ENCODE assay signal across 21 mouse cellular contexts in genomic region chr8:94633564-94634194, GRCm38 (mm10). TPM values are rescaled to one million over a fixed set of nuclear protein-coding genes. Genes with fewer than 3 reads are reported as not detected.
DNase-seq lines count a peak whose midpoint lies in the region; ATAC-seq and TF ChIP-seq lines count a peak whose summit lies in the region.
"Had no signal": no experiment of that assay in that cellular context is flagged by ENCODE, and none has a peak within 500 bp of the region (broad histone marks: within the 10 kb centered on the region; RNA-seq: fewer than 3 reads in every experiment).

No protein-coding gene starts in this region.

- peak overlapping the region; percentile 41 for H3K4me2 ChIP-seq in liver, embryonic 12.5 days
- H3K4me2 ChIP-seq: embryonic facial prominence, embryonic 12.5 days; midbrain, embryonic 13.5 days had no signal

- peaks cover 2% of the 10 kb centered on the region for H3K4me1 ChIP-seq in thymus, adult 2 months (replicated peaks; ENCODE audit: control insufficient read depth, insufficient read depth, low read length)
- H3K4me1 ChIP-seq in liver, embryonic 12.5 days = peaks cover 22% of the 10 kb centered on the region
- H3K4me1 ChIP-seq: embryonic facial prominence, embryonic 12.5 days; midbrain, embryonic 13.5 days had no signal

- 36% methylated on average over 2 of the region's 2 CpGs for WGBS in thymus, adult 2 months
- WGBS in liver, embryonic 12.5 days (ENCODE audit: insufficient replicate concordance) = 28% methylated on average over 2 of the region's 2 CpGs

- intact Hi-C loops in left cerebral cortex, postnatal 36 days (cut with DNase I) = no loop called here

- H3K36me3 ChIP-seq in thymus, adult 2 months (ENCODE audit: control insufficient read depth, insufficient read depth, low read length) = peaks cover 35% of the 10 kb centered on the region
- peaks cover 78% of the 10 kb centered on the region for H3K36me3 ChIP-seq in liver, embryonic 12.5 days

- H3K9me3 ChIP-seq in liver, embryonic 12.5 days (replicated peaks) = no peaks in the 10 kb centered on the region
- H3K9me3 ChIP-seq: embryonic facial prominence, embryonic 12.5 days; midbrain, embryonic 13.5 days had no signal

- ATAC-seq in activated CD4-positive, CD25-positive, alpha-beta regulatory T cell, adult 4 months = peak; percentile 50
- ATAC-seq in liver, embryonic 12.5 days = peak; percentile 59; the same call in 1 of the 2 replicates
- ATAC-seq in cerebellum, adult (ENCODE audit: insufficient number of reproducible peaks, low FRiP score, low TSS enrichment) = no peak
- ATAC-seq: forebrain, postnatal 0 days; hindbrain, embryonic 16.5 days; midbrain, embryonic 13.5 days had no signal

- no peak for DNase-seq in thymus, adult 2 months
- no peak for DNase-seq in thymus, postnatal 36 days
- DNase-seq in naive thymus-derived CD4-positive, alpha-beta T cell, adult 2 months (ENCODE audit: low read depth) = peak; percentile 60
- DNase-seq in layer of hippocampus, adult 9-11 months = no peak
- DNase-seq in left cerebral cortex, postnatal 36 days (ENCODE audit: low spot score in 2 of 2) = no peak
- DNase-seq: adrenal gland, adult 8-10 months; cerebellum, adult 2 months; forebrain, postnatal 0 days; heart, adult 11 months; heart, postnatal 4 days; kidney, adult 2 months; layer of hippocampus, postnatal 36 days; left cerebral cortex, postnatal 4 days; lung, adult 18-20 months; right cerebral cortex, adult 18-20 months had no signal

- no peaks in the 10 kb centered on the region for H3K27me3 ChIP-seq in thymus, adult 2 months (ENCODE audit: control insufficient read depth, insufficient read depth, low read length)
- no peaks in the 10 kb centered on the region for H3K27me3 ChIP-seq in liver, embryonic 12.5 days (replicated peaks)
- H3K27me3 ChIP-seq: embryonic facial prominence, embryonic 12.5 days; midbrain, embryonic 13.5 days had no signal

- peak overlapping the region; percentile 22; the same call in 1 of the 2 replicates for H3K9ac ChIP-seq in liver, embryonic 12.5 days
- H3K9ac ChIP-seq: embryonic facial prominence, embryonic 12.5 days; forebrain, postnatal 0 days; midbrain, embryonic 13.5 days had no signal

- no peak for TF ChIP-seq POLR2A in thymus, adult 2 months (IDR thresholded peaks at IDR 0.05; ENCODE audit: control insufficient read depth, extremely low read depth, insufficient read depth, low read length, poor library complexity)

- peak overlapping the region; percentile 43; the same call in 1 of the 2 replicates for H3K27ac ChIP-seq in thymus, adult 2 months (ENCODE audit: control insufficient read depth, insufficient read depth, low read length)
- peak overlapping the region; percentile 74 for H3K27ac ChIP-seq in liver, embryonic 12.5 days
- H3K27ac ChIP-seq: embryonic facial prominence, embryonic 12.5 days; midbrain, embryonic 13.5 days had no signal

- TF ChIP-seq CTCF in thymus, adult 2 months (IDR thresholded peaks at IDR 0.05; ENCODE audit: borderline replicate concordance, control insufficient read depth, extremely low read depth, insufficient read depth, low read length, poor library complexity) = no peak

- H3K4me3 ChIP-seq in thymus, adult 2 months (ENCODE audit: control insufficient read depth, insufficient read depth, low read length) = no peak overlapping the region
- no peak overlapping the region for H3K4me3 ChIP-seq in liver, embryonic 12.5 days
- H3K4me3 ChIP-seq: embryonic facial prominence, embryonic 12.5 days; midbrain, embryonic 13.5 days had no signal

RNA-seq across cellular contexts. Expression of gene Fam192a, which starts 31.9 kb away (rescaled TPM):
- polyA plus RNA-seq in thymus, adult 2 months (2012; rRNA removed) = 28.3 and 31.5 TPM in 2 replicates
- 10 to 100 TPM; 49.0 to 65.0 TPM for polyA plus RNA-seq in activated CD4-positive, CD25-positive, alpha-beta regulatory T cell, adult 4 months (2017; shearing (Covaris generic))
- polyA plus RNA-seq in liver, embryonic 12.5 days (2016; fragmentation: Nextera tagmentation; extraction: Ambion mirVana) = 45.9 and 49.2 TPM in 2 replicates
- 10 to 100 TPM; 45.3 to 45.6 TPM for total RNA-seq in left cerebral cortex, postnatal 36 days (2021)

RNA-seq across cellular contexts. Expression of gene Rspry1, which starts 31.9 kb away (rescaled TPM):
- 13.6 and 14.9 TPM in 2 replicates for polyA plus RNA-seq in thymus, adult 2 months (2012; rRNA removed)
- polyA plus RNA-seq in activated CD4-positive, CD25-positive, alpha-beta regulatory T cell, adult 4 months (2017; shearing (Covaris generic)) = 10 to 100 TPM; 26.4 to 26.8 TPM
- 24.7 and 24.8 TPM in 2 replicates for polyA plus RNA-seq in liver, embryonic 12.5 days (2016; fragmentation: Nextera tagmentation; extraction: Ambion mirVana)
- 10 to 100 TPM; 24.8 to 30.0 TPM for total RNA-seq in left cerebral cortex, postnatal 36 days (2021)

RNA-seq across cellular contexts. Expression of gene Arl2bp, which starts 32.7 kb away (rescaled TPM):
- 76.7 and 78.9 TPM in 2 replicates for polyA plus RNA-seq in thymus, adult 2 months (2012; rRNA removed)
- 10 to 100 TPM; 30.1 to 30.5 TPM for polyA plus RNA-seq in activated CD4-positive, CD25-positive, alpha-beta regulatory T cell, adult 4 months (2017; shearing (Covaris generic))
- 42.3 and 44.9 TPM in 2 replicates for polyA plus RNA-seq in liver, embryonic 12.5 days (2016; fragmentation: Nextera tagmentation; extraction: Ambion mirVana)
- total RNA-seq in left cerebral cortex, postnatal 36 days (2021) = 100 to 1,000 TPM; 153 to 159 TPM
